In genomic region chr5:65500231-65500630, GRCm38 (mm10) we compare ENCODE assay signal across 25 mouse cellular contexts. TPM values are rescaled to one million over a fixed set of nuclear protein-coding genes. Genes with fewer than 3 reads are reported as not detected.
"Had no signal": no experiment of that assay in that cellular context is flagged by ENCODE, and none has a peak within 500 bp of the region (broad histone marks: within the 10 kb centered on the region; RNA-seq: fewer than 3 reads in every experiment).

No protein-coding gene starts in this region.

- H3K4me3 ChIP-seq: midbrain, embryonic 10.5 days; midbrain, embryonic 12.5 days; myocyte; neural tube, embryonic 12.5 days had no signal

- H3K4me1 ChIP-seq: midbrain, embryonic 12.5 days; neural tube, embryonic 12.5 days had no signal

- ATAC-seq: midbrain, embryonic 16.5 days had no signal

- H3K27ac ChIP-seq: midbrain, embryonic 10.5 days; midbrain, embryonic 12.5 days; neural tube, embryonic 12.5 days had no signal

- H3K9ac ChIP-seq: lung, embryonic 14.5 days; midbrain, embryonic 12.5 days; neural tube, embryonic 12.5 days had no signal

- H3K4me2 ChIP-seq: lung, embryonic 14.5 days; midbrain, embryonic 12.5 days; neural tube, embryonic 12.5 days had no signal

- DNase-seq: lung, adult 18-20 months; lung, embryonic 14.5 days; lung, postnatal 10 days; lung, postnatal 4 days; midbrain, embryonic 14.5 days; retina, postnatal 1 day; right cerebral cortex, adult 18-20 months; right cerebral cortex, postnatal 25 days; right cerebral cortex, postnatal 4 days; spleen, adult 18-20 months; thymus, adult 18-20 months; thymus, postnatal 14 days; thymus, postnatal 36 days had no signal

- H3K36me3 ChIP-seq: midbrain, embryonic 10.5 days; midbrain, embryonic 12.5 days; neural tube, embryonic 12.5 days had no signal

- H3K27me3 ChIP-seq: midbrain, embryonic 12.5 days; neural tube, embryonic 12.5 days had no signal

- H3K9me3 ChIP-seq: midbrain, embryonic 10.5 days; midbrain, embryonic 12.5 days; neural tube, embryonic 12.5 days had no signal

RNA-seq across cellular contexts. Expression of gene Gm43552, which starts 7.6 kb away (rescaled TPM):
- total RNA-seq: megakaryocyte, adult 5-6 weeks; megakaryocyte-erythroid progenitor cell, adult 5-6 weeks; neutrophil, adult 5-6 weeks had no signal
- polyA plus RNA-seq: lung, embryonic 14.5 days; lung, embryonic 16.5 days; midbrain, embryonic 10.5 days; midbrain, embryonic 12.5 days; midbrain, embryonic 16.5 days; myocyte; neural tube, embryonic 12.5 days; neural tube, embryonic 14.5 days; stomach, embryonic 14.5 days; stomach, embryonic 16.5 days had no signal
